Mouse (Mus musculus) C2C12 (cell line): ENCODE measurements around the gene Ubc.

Experiments used
- CEBPB ChIP-seq: IDR thresholded peaks from one replicate; pipeline ENCODE4 v1.6.1; 2011; ENCODE audit warnings: low read depth, mild to moderate bottlenecking, control low read depth, moderate library complexity
- CTCF ChIP-seq: IDR thresholded peaks from one replicate; pipeline ENCODE4 v1.5.1; 2011; ENCODE audit not compliant: control insufficient read depth, insufficient read depth, insufficient read length
- MAX ChIP-seq: IDR thresholded peaks from one replicate; pipeline ENCODE4 v1.6.1; 2011; ENCODE audit warnings: mild to moderate bottlenecking, control low read depth
- MYOD1 ChIP-seq: IDR thresholded peaks from one replicate; pipeline ENCODE4 v1.6.1; 2011; ENCODE audit warnings: low read depth; ENCODE audit not compliant: control insufficient read depth, insufficient read length
- MYOG ChIP-seq: IDR thresholded peaks from one replicate; pipeline ENCODE4 v1.6.1; 2011; ENCODE audit not compliant: control insufficient read depth, insufficient read length; ENCODE audit errors: extremely low read depth
- USF1 ChIP-seq: IDR thresholded peaks from one replicate; pipeline ENCODE4 v1.6.1; 2011; ENCODE audit warnings: low read depth, mild to moderate bottlenecking, control low read depth, moderate library complexity

- TF ChIP-seq CTCF, result no peak
- no peak for TF ChIP-seq MAX
- TF ChIP-seq USF1, result no peak
- TF ChIP-seq MYOD1, result no peak
- no peak for TF ChIP-seq CEBPB
- no peak for TF ChIP-seq MYOG
These were observed 29.1 kb upstream of the Ubc start for GRCm38 (mm10) chr5:125419124-125419523.
